Mouse (Mus musculus) layer of hippocampus, adult 11-12 months (tissue): ENCODE data around the gene Hs6st1.
"Not testable (repeated sequence)": the region's sequence is repeated elsewhere in the genome, so short reads cannot be mapped to it uniquely, and the experiment has no call there.

Source experiments
- DNase-seq: peaks from one replicate; pipeline ENCODE4 v3.0.0; 2022; ENCODE audit warnings: low spot score

The Hs6st1 gene

GRCm38 (mm10) chr1:36068076-36068475 is at the start of gene Hs6st1:
Gene Hs6st1, plus strand, starts transcription at chr1:36068400.
- DNase-seq: peak; percentile 93

- no peak for DNase-seq
These were observed 49.6 kb upstream of the Hs6st1 start for GRCm38 (mm10) chr1:36018617-36019016.

GRCm38 (mm10) chr1:36019161-36019560 is 49.0 kb upstream of the Hs6st1 start:
- DNase-seq: no peak

- DNase-seq: no peak
These were observed 47.9 kb upstream of the Hs6st1 start for GRCm38 (mm10) chr1:36020315-36020714.

- DNase-seq: peak; percentile 73
These were observed 37.8 kb upstream of the Hs6st1 start for GRCm38 (mm10) chr1:36030421-36030821.

- DNase-seq: no peak
These were observed 29.4 kb upstream of the Hs6st1 start for GRCm38 (mm10) chr1:36038769-36039168.

GRCm38 (mm10) chr1:36042072-36042471 is 26.1 kb upstream of the Hs6st1 start:
- no peak for DNase-seq

- DNase-seq: not testable (repeated sequence)
These were observed 24.4 kb upstream of the Hs6st1 start for GRCm38 (mm10) chr1:36043793-36044192.

GRCm38 (mm10) chr1:36044288-36044687 is 23.9 kb upstream of the Hs6st1 start:
- DNase-seq: no peak

GRCm38 (mm10) chr1:36052672-36053071 is 15.5 kb upstream of the Hs6st1 start:
- DNase-seq: no peak

GRCm38 (mm10) chr1:36053566-36053965 is 14.6 kb upstream of the Hs6st1 start:
- DNase-seq: no peak

- no peak for DNase-seq
These were observed 13.8 kb upstream of the Hs6st1 start for GRCm38 (mm10) chr1:36054182-36054966.

- no peak for DNase-seq
These were observed 13.2 kb upstream of the Hs6st1 start for GRCm38 (mm10) chr1:36054967-36055357.

GRCm38 (mm10) chr1:36059351-36059750 is 8.8 kb upstream of the Hs6st1 start:
- DNase-seq: no peak

- DNase-seq: no peak
These were observed 7.9 kb upstream of the Hs6st1 start for GRCm38 (mm10) chr1:36059959-36060953.

GRCm38 (mm10) chr1:36061211-36061915 is 6.8 kb upstream of the Hs6st1 start:
- no peak for DNase-seq

- no peak for DNase-seq
These were observed 6.0 kb upstream of the Hs6st1 start for GRCm38 (mm10) chr1:36062088-36062805.

GRCm38 (mm10) chr1:36062826-36063640 is 5.2 kb upstream of the Hs6st1 start:
- DNase-seq: no peak

GRCm38 (mm10) chr1:36063641-36063955 is 4.6 kb upstream of the Hs6st1 start:
- no peak for DNase-seq

GRCm38 (mm10) chr1:36064223-36064622 is 4.0 kb upstream of the Hs6st1 start:
- no peak for DNase-seq
